Mouse (Mus musculus): ENCODE results near the gene Gm20388. TPM values are rescaled to one million over a fixed set of nuclear protein-coding genes. Genes with fewer than 3 reads are reported as not detected.
"Not testable (repeated sequence)": the region's sequence is repeated elsewhere in the genome, so short reads cannot be mapped to it uniquely, and the experiment has no call there.

Gene Gm20388
- total and polyA plus RNA-seq, 3 experiments, result 0.02 to 0.05 TPM; not detected in 1

GRCm38 (mm10) chr8:123412560-123413170 lies 3502.0 kb downstream of the Gm20388 start:
- Histone ChIP-seq H3K36me3 (replicated peaks) (no peaks in the 10 kb centered on the region), H3K4me1 (ENCODE audit: insufficient read depth, low read depth, low read length) (peaks cover 71% of the 10 kb centered on the region), H3K9me3 (replicated peaks) (no peaks in the 10 kb centered on the region), H3K27me3 (ENCODE audit: insufficient read depth, low read length) (peaks cover 59% of the 10 kb centered on the region), H3K4me3 (ENCODE audit: low read depth, low read length) (no peak overlapping the region)
- DNase-seq (ENCODE audit: low spot score) (peak; percentile 7), ATAC-seq (ENCODE audit: extremely low read depth, insufficient number of reproducible peaks, low FRiP score, poor library complexity, severe bottlenecking) (no peak)
- no peak for TF ChIP-seq GATA2 (IDR thresholded peaks at IDR 0.05; ENCODE audit: borderline replicate concordance, low read depth, low read length)

DNA sequence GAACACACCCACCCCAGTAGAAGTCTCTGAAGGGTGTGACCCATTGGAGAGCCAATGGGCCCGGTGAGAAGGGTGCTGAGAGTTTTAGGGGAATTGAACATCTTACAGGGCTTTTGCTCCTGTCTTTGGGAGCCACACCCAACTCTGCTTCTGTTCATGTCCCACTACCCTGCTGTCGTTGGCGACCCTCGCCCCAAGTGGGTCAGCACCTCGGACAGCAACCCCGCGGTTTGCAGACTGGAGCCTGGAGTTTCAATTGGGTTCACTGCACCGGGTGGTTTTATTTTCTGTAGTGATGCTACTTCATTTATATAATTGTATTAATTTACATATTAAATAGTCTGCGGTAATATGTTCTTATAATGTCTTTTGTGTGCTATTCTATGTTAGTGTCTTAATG lies 3503.6 kb downstream of the Gm20388 start:
- peak; percentile 7 for DNase-seq (ENCODE audit: low spot score)
- H3K4me3 ChIP-seq (ENCODE audit: low read depth, low read length), result no peak overlapping the region
- H3K4me1 ChIP-seq (ENCODE audit: insufficient read depth, low read depth, low read length), result peaks cover 56% of the 10 kb centered on the region
- no peaks in the 10 kb centered on the region for H3K9me3 ChIP-seq (replicated peaks)
- peaks cover 46% of the 10 kb centered on the region for H3K27me3 ChIP-seq (ENCODE audit: insufficient read depth, low read length)
- no peaks in the 10 kb centered on the region for H3K36me3 ChIP-seq (replicated peaks)
- TF ChIP-seq GATA2 (IDR thresholded peaks at IDR 0.05; ENCODE audit: borderline replicate concordance, low read depth, low read length), result no peak
- no peak for TF ChIP-seq POLR2AphosphoS5 (IDR thresholded peaks at IDR 0.05; ENCODE audit: insufficient replicate concordance, low read depth, low read length)
- TF ChIP-seq CTCF (IDR thresholded peaks at IDR 0.05; ENCODE audit: low read depth, low read length), result no peak
- TF ChIP-seq GATA1 (IDR thresholded peaks at IDR 0.05; ENCODE audit: borderline replicate concordance, low read length), result no peak
- no peak for TF ChIP-seq TAL1 (conservative IDR thresholded peaks at IDR 0.05; ENCODE audit: low read depth, low read length)
- no peak for ATAC-seq (ENCODE audit: extremely low read depth, insufficient number of reproducible peaks, low FRiP score, poor library complexity, severe bottlenecking)

DNA sequence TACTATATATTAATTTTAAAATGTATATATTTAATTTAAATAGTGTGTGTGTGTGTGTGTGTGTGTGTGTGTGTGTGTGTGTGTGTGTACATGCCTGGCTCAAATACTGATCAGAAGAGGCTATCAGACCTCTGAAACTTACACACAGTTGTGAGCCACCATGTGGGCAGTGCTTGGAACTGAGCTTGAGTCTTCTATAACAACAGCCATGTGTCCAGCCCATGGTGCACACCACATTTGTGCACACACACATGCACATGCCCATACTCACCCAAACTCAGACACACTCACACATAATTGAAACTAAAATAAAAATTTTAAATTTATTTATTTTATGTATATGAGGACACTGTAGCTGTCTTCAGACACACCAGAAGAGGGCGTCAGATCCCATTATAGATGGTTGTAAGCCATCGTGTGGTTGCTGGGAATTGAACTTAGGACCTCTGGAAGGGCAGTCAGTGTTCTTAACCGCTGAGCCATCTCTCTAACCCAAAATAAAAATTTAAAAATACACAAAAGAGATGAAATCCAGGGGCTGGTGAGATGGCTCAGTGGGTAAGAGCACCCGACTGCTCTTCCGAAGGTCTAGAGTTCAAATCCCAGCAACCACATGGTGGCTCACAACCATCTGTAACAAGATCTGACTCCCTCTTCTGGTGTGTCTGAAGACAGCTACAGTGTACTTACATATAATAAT lies 3504.5 kb downstream of the Gm20388 start:
- not testable (repeated sequence) for H3K9me3 ChIP-seq (replicated peaks); ATAC-seq (ENCODE audit: extremely low read depth, insufficient number of reproducible peaks, low FRiP score, poor library complexity, severe bottlenecking); DNase-seq (ENCODE audit: low spot score); H3K36me3 ChIP-seq (replicated peaks); H3K4me3 ChIP-seq (ENCODE audit: low read depth, low read length)
- Histone ChIP-seq H3K4me1 (ENCODE audit: insufficient read depth, low read depth, low read length) (peaks cover 47% of the 10 kb centered on the region), H3K27me3 (ENCODE audit: insufficient read depth, low read length) (peaks cover 37% of the 10 kb centered on the region)

GRCm38 (mm10) chr8:123415967-123416943 lies 3505.6 kb downstream of the Gm20388 start:
- ATAC-seq (ENCODE audit: extremely low read depth, insufficient number of reproducible peaks, low FRiP score, poor library complexity, severe bottlenecking), result peak; percentile 64
- Histone ChIP-seq H3K36me3 (replicated peaks) (no peaks in the 10 kb centered on the region), H3K27me3 (ENCODE audit: insufficient read depth, low read length) (peaks cover 35% of the 10 kb centered on the region), H3K4me1 (ENCODE audit: insufficient read depth, low read depth, low read length) (peaks cover 43% of the 10 kb centered on the region), H3K9me3 (replicated peaks) (no peaks in the 10 kb centered on the region), H3K4me3 (ENCODE audit: low read depth, low read length) (peak overlapping the region; percentile 20; the same call in 1 of the 2 replicates)
- TF ChIP-seq TAL1 (conservative IDR thresholded peaks at IDR 0.05; ENCODE audit: low read depth, low read length) (no peak), GATA2 (IDR thresholded peaks at IDR 0.05; ENCODE audit: borderline replicate concordance, low read depth, low read length) (no peak), POLR2AphosphoS5 (IDR thresholded peaks at IDR 0.05; ENCODE audit: insufficient replicate concordance, low read depth, low read length) (no peak), GATA1 (IDR thresholded peaks at IDR 0.05; ENCODE audit: borderline replicate concordance, low read length) (no peak), CTCF (IDR thresholded peaks at IDR 0.05; ENCODE audit: low read depth, low read length) (no peak; the same call in 1 of the 2 replicates)
- DNase-seq (ENCODE audit: low spot score), result peak; percentile 52

- peaks cover 31% of the 10 kb centered on the region for H3K27me3 ChIP-seq (ENCODE audit: insufficient read depth, low read length)
- DNase-seq (ENCODE audit: low spot score), result peak; percentile 0
- TF ChIP-seq POLR2AphosphoS5 (IDR thresholded peaks at IDR 0.05; ENCODE audit: insufficient replicate concordance, low read depth, low read length) (no peak), TAL1 (conservative IDR thresholded peaks at IDR 0.05; ENCODE audit: low read depth, low read length) (no peak), GATA2 (IDR thresholded peaks at IDR 0.05; ENCODE audit: borderline replicate concordance, low read depth, low read length) (no peak), CTCF (IDR thresholded peaks at IDR 0.05; ENCODE audit: low read depth, low read length) (no peak), GATA1 (IDR thresholded peaks at IDR 0.05; ENCODE audit: borderline replicate concordance, low read length) (no peak)
Measured at GRCm38 (mm10) chr8:123416944-123417555, 3506.4 kb downstream of the Gm20388 start.

GRCm38 (mm10) chr8:123419711-123420110 lies 3509.1 kb downstream of the Gm20388 start:
- DNase-seq (ENCODE audit: low spot score) (no peak), ATAC-seq (ENCODE audit: extremely low read depth, insufficient number of reproducible peaks, low FRiP score, poor library complexity, severe bottlenecking) (no peak)
- Histone ChIP-seq H3K27me3 (ENCODE audit: insufficient read depth, low read length) (peaks cover 16% of the 10 kb centered on the region), H3K36me3 (replicated peaks) (no peaks in the 10 kb centered on the region), H3K4me3 (ENCODE audit: low read depth, low read length) (no peak overlapping the region), H3K9me3 (replicated peaks) (no peaks in the 10 kb centered on the region), H3K4me1 (ENCODE audit: insufficient read depth, low read depth, low read length) (peaks cover 33% of the 10 kb centered on the region)
- TF ChIP-seq GATA2 (IDR thresholded peaks at IDR 0.05; ENCODE audit: borderline replicate concordance, low read depth, low read length), result no peak
- no peak for TF ChIP-seq CTCF (IDR thresholded peaks at IDR 0.05; ENCODE audit: low read depth, low read length)
- no peak for TF ChIP-seq GATA1 (IDR thresholded peaks at IDR 0.05; ENCODE audit: borderline replicate concordance, low read length)
- TF ChIP-seq POLR2AphosphoS5 (IDR thresholded peaks at IDR 0.05; ENCODE audit: insufficient replicate concordance, low read depth, low read length), result no peak
- no peak for TF ChIP-seq TAL1 (conservative IDR thresholded peaks at IDR 0.05; ENCODE audit: low read depth, low read length)

More at GRCm38 (mm10) chr8:123416944-123417555, 3506.4 kb downstream of the Gm20388 start:
- Histone ChIP-seq H3K4me1 (ENCODE audit: insufficient read depth, low read depth, low read length) (peaks cover 41% of the 10 kb centered on the region), H3K4me3 (ENCODE audit: low read depth, low read length) (peak overlapping the region; percentile 20; the same call in 1 of the 2 replicates), H3K9me3 (replicated peaks) (no peaks in the 10 kb centered on the region), H3K36me3 (replicated peaks) (no peaks in the 10 kb centered on the region)
- no peak for ATAC-seq (ENCODE audit: extremely low read depth, insufficient number of reproducible peaks, low FRiP score, poor library complexity, severe bottlenecking)

Data from G1E (cell line).